Mouse (Mus musculus) E14TG2a.4 (cell line): ENCODE results near the gene Wbp11.

Experiments used
- H3K27me3 ChIP-seq: 2 replicates; pipeline ENCODE4 v1.6.1; 2014; ENCODE audit warnings: low read length, control low read depth; ENCODE audit not compliant: insufficient read depth
- H3K36me3 ChIP-seq: 2 replicates; pipeline ENCODE4 v1.6.1; 2014; ENCODE audit warnings: low read length, control low read depth; ENCODE audit not compliant: insufficient read depth
- H3K4me1 ChIP-seq: replicated peaks from 2 replicates; pipeline ENCODE4 v1.6.1; 2014; ENCODE audit warnings: low read depth, low read length, control low read depth
- H3K4me3 ChIP-seq: replicated peaks from 2 replicates; pipeline ENCODE4 v1.5.1; 2014; ENCODE audit warnings: mild to moderate bottlenecking, low read length
- H3K9me3 ChIP-seq: 2 replicates; pipeline ENCODE4 v1.6.1; 2014; ENCODE audit warnings: low read length, control low read depth
- CTCF ChIP-seq: conservative IDR thresholded peaks from 2 replicates; pipeline ENCODE4 v1.5.1; 2014; ENCODE audit warnings: low read length
- NANOG ChIP-seq: IDR thresholded peaks from 2 replicates; pipeline ENCODE4 v1.6.1; 2014; ENCODE audit warnings: borderline replicate concordance, low read length, mixed read lengths
- POU5F1 ChIP-seq: IDR thresholded peaks from 2 replicates; pipeline ENCODE4 v1.6.1; 2014; ENCODE audit warnings: low read length, borderline replicate concordance

Wbp11 gene

GRCm38 (mm10) chr6:136792884-136793758 lies 34.9 kb downstream of the Wbp11 start:
- H3K4me3 ChIP-seq: no peak overlapping the region
- no peaks in the 10 kb centered on the region for H3K36me3 ChIP-seq
- TF ChIP-seq CTCF: no peak
- no peak for TF ChIP-seq NANOG
- TF ChIP-seq POU5F1: no peak
- H3K4me1 ChIP-seq: peaks cover 10% of the 10 kb centered on the region; the same call in 1 of the 2 replicates
- H3K27me3 ChIP-seq: peaks cover 11% of the 10 kb centered on the region; the same call in 1 of the 2 replicates
- no peaks in the 10 kb centered on the region for H3K9me3 ChIP-seq

GRCm38 (mm10) chr6:136789391-136789971 lies 38.6 kb downstream of the Wbp11 start:
- Histone ChIP-seq H3K36me3 (no peaks in the 10 kb centered on the region), H3K27me3 (peaks cover 11% of the 10 kb centered on the region; the same call in 1 of the 2 replicates), H3K4me3 (no peak overlapping the region), H3K4me1 (peaks cover 6% of the 10 kb centered on the region; the same call in 1 of the 2 replicates), H3K9me3 (no peaks in the 10 kb centered on the region)
- TF ChIP-seq POU5F1: no peak
- no peak for TF ChIP-seq CTCF
- TF ChIP-seq NANOG: no peak

GRCm38 (mm10) chr6:136782761-136783160 lies 45.3 kb downstream of the Wbp11 start:
- no peaks in the 10 kb centered on the region for H3K36me3 ChIP-seq

GRCm38 (mm10) chr6:136782146-136782545 lies 45.9 kb downstream of the Wbp11 start:
- Histone ChIP-seq H3K9me3 (no peaks in the 10 kb centered on the region), H3K4me3 (no peak overlapping the region), H3K27me3 (no peaks in the 10 kb centered on the region), H3K36me3 (no peaks in the 10 kb centered on the region), H3K4me1 (peaks cover 4% of the 10 kb centered on the region; the same call in 1 of the 2 replicates)
- TF ChIP-seq CTCF: no peak
- TF ChIP-seq POU5F1: no peak
- TF ChIP-seq NANOG: no peak

More at GRCm38 (mm10) chr6:136782761-136783160, 45.3 kb downstream of the Wbp11 start:
- peaks cover 4% of the 10 kb centered on the region; the same call in 1 of the 2 replicates for H3K4me1 ChIP-seq
- no peaks in the 10 kb centered on the region for H3K9me3 ChIP-seq
- TF ChIP-seq CTCF (no peak), POU5F1 (no peak), NANOG (no peak)
- no peak overlapping the region for H3K4me3 ChIP-seq
- H3K27me3 ChIP-seq: no peaks in the 10 kb centered on the region

- TF ChIP-seq POU5F1: no peak
- TF ChIP-seq CTCF: no peak
- no peak for TF ChIP-seq NANOG
Observed at GRCm38 (mm10) chr6:136781377-136781986, 46.6 kb downstream of the Wbp11 start, which contains the start of gene Gucy2c. Gene Gucy2c (minus strand): TSS chr6:136781765.

GRCm38 (mm10) chr6:136776392-136776791 lies 51.6 kb downstream of the Wbp11 start:
- no peaks in the 10 kb centered on the region for H3K36me3 ChIP-seq
- H3K4me3 ChIP-seq: no peak overlapping the region
- no peaks in the 10 kb centered on the region for H3K9me3 ChIP-seq
- no peaks in the 10 kb centered on the region for H3K27me3 ChIP-seq
- TF ChIP-seq POU5F1 (no peak), NANOG (no peak), CTCF (no peak)
- no peaks in the 10 kb centered on the region for H3K4me1 ChIP-seq

More at GRCm38 (mm10) chr6:136781377-136781986, 46.6 kb downstream of the Wbp11 start, which contains the start of gene Gucy2c:
- H3K9me3 ChIP-seq: no peaks in the 10 kb centered on the region
- no peaks in the 10 kb centered on the region for H3K27me3 ChIP-seq
- H3K4me1 ChIP-seq: peaks cover 4% of the 10 kb centered on the region; the same call in 1 of the 2 replicates
- no peaks in the 10 kb centered on the region for H3K36me3 ChIP-seq
- H3K4me3 ChIP-seq: no peak within 1 kb of the TSS

GRCm38 (mm10) chr6:136769859-136770258 lies 58.2 kb downstream of the Wbp11 start:
- no peak for TF ChIP-seq NANOG
- TF ChIP-seq CTCF: no peak
- no peak for TF ChIP-seq POU5F1
- no peaks in the 10 kb centered on the region for H3K27me3 ChIP-seq
- H3K4me3 ChIP-seq: no peak overlapping the region
- no peaks in the 10 kb centered on the region for H3K36me3 ChIP-seq
- no peaks in the 10 kb centered on the region for H3K9me3 ChIP-seq
- H3K4me1 ChIP-seq: no peaks in the 10 kb centered on the region

- no peaks in the 10 kb centered on the region for H3K4me1 ChIP-seq
- H3K4me3 ChIP-seq: no peak overlapping the region
- no peaks in the 10 kb centered on the region for H3K27me3 ChIP-seq
- no peaks in the 10 kb centered on the region for H3K36me3 ChIP-seq
- TF ChIP-seq CTCF: no peak
- no peak for TF ChIP-seq NANOG
- TF ChIP-seq POU5F1: no peak
- no peaks in the 10 kb centered on the region for H3K9me3 ChIP-seq
Observed at GRCm38 (mm10) chr6:136769143-136769542, 58.9 kb downstream of the Wbp11 start.
